Mouse (Mus musculus) liver (tissue): ENCODE measurements around the gene Bcl2l11.
A peak's percentile ranks its signal among the peaks of the same experiment; 100 is the strongest.

ENCODE experiments used
- DNase-seq: peaks from one replicate; pipeline ENCODE4 v3.0.0-alpha.2; 2020; ENCODE audit warnings: mixed read lengths

Gene Bcl2l11

DNA sequence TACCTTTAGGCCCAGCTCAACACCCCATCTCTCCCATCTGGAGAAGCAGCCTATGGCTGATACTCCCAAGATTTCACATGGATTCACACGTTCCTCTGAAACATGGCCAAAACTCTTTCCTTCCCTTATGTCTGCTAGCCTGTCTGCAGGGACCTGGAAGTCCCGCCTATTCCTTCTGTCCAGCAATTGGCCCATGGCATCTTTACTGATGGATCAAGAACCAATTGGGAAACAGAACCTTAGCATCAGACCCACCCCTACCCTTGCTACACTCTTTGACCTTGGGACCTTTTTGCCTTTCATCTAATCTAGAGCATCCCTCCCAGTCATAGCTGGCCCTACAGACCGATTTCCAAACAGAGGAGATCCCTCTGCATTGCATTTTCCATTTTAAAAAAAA is 11.2 kb upstream of the Bcl2l11 start:
- DNase-seq = no peak

DNA sequence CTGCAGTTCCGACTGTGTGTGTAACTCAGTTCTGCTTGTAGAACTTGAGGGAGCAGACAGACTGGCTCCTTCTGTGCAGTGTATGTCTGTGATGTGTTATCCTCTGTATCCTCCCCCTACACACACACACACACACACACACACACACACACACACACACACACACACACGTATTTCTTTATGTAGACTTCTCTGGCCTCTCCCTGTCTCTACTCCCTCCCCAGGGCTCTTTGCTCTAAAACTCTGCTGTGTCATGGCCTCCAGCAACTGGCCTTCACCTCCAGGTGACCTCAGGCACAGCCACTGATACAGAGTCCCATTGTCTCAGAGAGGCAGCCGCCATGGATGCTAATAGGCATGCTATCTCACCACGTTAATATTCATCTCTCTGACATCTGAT is 10.3 kb upstream of the Bcl2l11 start:
- no peak for DNase-seq

DNA sequence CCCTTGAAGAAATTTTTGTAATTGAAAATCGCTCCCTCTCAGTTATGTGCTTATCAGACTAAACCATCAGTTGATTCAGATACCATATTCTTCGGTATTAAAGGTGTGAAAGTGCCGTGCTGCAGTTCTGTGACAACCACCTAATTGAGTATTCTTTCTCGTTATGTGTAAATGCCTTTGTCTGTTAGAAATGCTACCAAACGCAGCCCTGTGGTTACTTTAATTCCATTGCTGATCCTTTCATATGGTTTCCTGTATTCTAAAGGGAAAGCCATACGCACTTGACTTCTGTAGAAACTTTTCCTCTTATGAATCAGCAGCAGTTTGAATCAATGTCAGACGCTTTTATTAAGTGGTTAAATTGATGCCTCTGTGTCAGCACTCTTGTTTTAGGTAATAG is 8.2 kb upstream of the Bcl2l11 start:
- no peak for DNase-seq

DNA sequence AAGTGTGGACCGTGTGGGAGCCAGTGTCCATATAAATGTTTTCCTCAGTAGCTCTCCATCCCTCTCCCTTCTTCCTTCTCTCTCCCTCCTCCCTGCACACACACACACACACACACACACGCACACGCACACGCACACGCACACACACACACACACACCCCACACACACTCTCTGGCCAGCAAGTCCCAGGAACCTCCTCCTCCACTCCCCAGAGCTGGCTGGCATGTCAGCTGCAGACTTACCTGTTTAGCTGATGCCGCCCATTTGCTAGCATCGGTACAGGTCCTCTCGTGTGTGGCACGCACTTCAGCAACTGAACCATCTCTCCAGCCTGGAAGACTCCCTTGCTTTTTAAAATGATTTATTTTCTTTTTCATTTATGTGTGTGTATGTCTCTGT is 6.9 kb upstream of the Bcl2l11 start:
- no peak for DNase-seq

DNA sequence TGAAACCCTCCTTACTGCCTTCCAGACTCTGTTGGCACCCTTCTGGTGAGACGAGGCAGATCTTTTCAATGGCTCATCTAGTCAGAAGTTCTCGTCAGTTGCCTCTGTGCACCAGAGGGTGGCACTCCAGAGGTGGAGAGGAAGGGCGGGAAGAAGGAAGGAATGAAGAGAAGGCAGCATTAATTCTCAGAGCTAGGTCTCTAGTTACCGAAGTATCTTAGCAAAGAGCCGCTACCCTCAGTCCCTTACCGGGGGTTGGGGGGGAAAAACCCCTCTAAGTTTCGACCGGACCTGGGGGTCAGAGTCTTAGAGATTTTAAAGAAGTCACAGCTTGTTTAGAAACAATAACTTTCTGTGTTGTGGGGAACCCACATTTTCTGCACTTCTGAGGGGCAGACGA is 3.3 kb upstream of the Bcl2l11 start:
- DNase-seq = peak; percentile 55

DNA sequence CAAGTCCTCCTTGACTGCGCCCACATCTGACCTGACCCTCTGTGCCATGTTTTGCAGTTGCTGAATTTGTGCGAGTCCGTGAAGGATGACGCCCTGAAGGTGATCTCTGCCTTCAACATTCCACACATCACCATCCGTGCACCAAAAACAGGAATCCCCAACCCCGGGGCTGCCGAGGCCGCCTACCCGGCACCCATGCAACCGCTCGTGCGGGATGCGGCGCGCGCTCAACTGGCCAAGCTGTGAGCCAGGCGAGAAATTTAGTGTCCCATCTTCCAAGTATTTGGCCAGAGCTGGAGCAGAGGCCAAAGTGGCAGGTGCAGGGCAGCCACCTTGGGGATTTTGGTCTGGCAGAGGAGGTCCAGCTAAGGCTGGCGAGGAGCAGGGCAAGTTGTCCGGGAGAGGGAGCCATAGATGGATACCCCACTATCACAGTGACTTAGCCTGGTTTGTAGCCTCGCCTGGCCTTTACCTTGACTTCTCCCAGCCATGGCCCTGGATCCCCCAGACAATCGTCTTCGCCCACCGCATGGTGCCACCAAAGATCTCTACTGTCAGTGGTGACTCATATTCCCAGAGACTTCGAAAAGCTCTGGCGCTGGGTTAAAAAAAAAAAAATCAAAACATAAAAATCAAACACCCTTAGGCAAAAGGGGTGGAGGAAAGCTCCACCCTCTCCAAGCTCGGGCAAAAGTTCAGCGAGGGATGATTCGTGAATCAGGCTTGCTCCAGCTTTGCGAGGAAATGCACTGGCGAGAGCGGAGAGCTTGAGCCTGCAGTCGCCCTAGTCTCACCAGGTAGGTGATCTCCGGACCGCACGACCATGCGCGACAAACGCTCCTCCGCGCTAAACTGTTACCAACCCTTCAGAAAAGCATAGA is 2.7 kb upstream of the Bcl2l11 start:
- DNase-seq = no peak

DNA sequence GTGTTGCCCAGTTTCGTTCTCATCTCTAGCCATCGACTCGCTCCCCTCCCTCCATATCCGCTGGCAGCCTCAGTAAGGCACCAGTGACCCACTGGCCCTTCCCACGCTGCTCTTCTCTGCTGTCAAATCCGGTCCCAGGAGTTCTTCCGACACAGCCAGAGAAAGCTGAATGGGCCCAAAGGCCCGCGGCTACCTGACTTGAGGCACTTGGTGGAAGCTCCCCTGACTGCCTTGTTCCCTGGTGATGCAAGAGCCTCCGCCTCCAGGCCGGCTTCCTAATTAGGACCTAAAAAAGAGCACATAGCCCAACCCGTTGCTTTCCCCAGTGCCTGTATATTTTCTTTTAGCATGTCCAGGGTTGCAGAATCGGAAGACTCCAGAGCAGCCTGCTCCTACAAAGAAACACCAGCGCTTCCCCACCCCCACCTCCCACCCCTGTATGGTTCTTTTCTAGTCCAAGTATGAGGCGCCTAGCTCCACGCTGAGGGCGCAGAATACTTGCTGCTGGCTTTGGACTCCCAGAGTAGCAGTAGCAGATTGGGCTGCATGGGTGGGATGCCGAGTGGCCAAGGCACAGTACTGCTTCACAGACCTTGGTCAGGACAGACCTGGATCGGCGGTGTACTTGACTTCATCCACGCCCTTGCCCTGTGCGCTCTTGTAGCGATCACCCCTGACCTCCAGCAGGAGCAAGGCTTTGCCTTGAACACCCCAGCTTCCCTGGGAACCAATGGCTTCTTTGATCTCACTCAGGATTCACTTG is 1.7 kb upstream of the Bcl2l11 start:
- DNase-seq = no peak

DNA sequence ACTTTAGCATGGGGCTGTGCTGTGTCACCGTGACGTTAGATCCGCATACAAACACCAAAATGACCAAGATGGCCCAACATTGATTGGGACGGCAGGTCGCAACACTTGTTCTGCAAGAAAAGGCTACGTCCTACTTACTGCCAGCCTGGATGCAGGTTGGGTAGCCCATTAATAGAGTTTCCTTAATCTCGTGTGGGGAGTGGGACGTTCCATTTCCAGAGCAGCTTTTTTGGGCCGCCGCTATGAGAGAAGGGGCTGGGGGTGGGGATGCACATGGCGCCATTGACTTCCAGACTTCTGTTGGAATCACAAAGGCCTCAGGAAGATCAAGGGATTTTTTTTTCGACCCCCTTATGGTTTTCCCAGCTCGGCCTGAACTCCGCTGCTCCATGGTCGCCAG is 1.1 kb upstream of the Bcl2l11 start:
- DNase-seq = no peak

DNA sequence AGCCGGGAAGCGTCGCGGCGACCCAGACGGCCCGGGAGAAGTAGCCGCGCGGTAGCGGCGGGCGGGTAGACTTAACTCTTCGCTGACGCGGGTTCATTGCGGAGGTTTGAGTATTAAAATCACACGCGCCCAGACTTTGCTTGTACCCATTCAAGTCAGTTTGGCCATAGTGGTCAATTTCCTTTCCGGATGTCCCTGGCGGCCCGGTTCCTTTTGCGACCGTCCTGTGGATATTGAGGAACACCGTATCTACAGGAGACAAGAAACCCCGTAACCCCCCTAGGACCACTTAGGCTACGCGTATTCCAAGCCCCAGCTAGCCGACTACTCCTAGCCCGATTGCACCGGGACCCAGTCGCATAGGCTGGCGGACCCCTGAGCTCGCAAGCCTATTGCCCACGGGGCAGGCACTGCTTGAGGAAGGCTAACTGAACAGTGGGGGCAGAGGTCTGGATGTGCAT is 783 bp downstream of the Bcl2l11 start:
- DNase-seq = peak; percentile 29

DNA sequence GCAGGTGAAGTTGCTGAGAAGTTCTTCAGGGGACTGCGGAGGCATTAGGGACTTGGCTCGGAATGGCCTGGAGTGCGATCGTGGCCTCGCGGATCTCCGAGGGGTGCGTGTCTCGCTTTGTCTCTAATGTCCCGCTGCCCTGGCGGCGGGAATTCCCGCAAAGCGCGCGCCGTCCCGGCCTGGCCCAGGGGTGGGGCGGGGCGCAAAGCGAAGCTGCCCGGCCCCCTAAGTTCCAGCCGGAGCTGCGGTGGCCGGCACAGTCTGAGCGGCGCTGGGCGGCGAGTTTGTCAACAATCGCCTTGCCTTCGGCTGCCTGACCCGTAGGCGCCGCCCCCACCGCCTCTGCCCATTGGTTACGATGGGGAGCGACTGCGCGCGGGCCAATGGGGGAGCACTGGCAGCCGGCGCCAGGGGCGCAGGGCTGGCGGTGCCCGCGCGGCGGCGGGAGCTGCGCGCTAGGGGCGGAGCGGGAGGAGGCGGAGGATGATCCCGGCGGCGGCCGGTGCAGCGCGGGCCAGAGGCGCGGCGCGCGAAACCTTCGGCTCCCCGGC is 1.4 kb downstream of the Bcl2l11 start:
- DNase-seq = peak; percentile 97

DNA sequence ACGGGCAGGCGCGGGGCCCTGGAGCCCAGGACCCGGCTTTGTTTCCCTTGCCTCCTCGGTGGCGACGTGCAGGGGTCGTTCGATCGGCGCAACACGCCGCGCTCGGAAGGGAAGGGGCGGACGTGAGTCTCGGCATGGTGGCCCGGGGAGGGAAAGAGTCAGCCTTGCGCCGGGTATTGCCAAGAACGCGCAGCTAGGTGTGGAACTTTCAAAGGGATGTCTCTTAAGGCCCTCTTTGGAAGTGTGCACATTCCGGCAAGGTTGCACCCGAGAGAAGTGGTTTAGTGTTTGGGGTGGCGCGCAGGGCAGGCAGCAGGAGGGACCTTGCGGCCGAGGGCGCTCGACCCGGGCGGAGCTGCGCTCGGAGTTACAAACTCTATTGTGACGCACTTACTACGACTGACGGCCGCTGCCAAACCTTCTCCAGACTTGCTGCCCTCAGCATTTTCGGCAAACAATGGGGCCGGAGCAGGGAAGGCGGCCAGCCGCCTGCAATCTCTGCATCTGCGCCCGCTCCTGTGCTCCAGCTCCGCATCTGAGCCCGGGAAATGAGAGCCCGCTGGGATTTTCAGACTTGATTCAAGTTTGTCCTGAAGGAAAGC is 2.0 kb downstream of the Bcl2l11 start:
- DNase-seq = peak; percentile 72

DNA sequence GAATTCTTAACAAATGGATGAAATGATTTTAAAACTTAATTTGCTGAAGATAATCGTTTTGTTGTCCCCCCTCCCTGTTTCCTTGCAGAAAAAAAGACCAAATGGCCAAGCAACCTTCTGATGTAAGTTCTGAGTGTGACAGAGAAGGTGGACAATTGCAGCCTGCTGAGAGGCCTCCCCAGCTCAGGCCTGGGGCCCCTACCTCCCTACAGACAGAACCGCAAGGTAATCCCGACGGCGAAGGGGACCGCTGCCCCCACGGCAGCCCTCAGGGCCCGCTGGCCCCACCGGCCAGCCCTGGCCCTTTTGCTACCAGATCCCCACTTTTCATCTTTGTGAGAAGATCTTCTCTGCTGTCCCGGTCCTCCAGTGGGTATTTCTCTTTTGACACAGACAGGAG is 2.7 kb downstream of the Bcl2l11 start:
- no peak for DNase-seq

DNA sequence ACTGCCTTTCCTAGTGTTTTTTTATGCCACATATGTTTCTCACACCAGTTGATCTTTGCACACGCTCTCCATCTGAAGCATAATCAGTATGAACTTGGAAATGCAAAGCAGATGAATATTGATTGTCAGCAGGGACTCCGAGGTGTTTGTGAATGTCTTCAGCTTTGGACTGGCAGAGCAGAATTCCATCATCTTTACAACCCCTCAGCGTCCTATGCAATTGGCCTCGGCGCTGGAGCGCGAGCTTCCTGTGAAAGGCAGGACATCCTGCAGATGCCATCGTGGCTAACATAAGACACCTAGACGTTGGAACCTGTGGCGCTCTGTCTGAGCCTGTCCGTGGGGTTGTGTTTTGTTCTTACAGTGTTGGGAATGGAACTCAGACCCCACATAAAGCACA is 5.7 kb downstream of the Bcl2l11 start:
- no peak for DNase-seq

DNA sequence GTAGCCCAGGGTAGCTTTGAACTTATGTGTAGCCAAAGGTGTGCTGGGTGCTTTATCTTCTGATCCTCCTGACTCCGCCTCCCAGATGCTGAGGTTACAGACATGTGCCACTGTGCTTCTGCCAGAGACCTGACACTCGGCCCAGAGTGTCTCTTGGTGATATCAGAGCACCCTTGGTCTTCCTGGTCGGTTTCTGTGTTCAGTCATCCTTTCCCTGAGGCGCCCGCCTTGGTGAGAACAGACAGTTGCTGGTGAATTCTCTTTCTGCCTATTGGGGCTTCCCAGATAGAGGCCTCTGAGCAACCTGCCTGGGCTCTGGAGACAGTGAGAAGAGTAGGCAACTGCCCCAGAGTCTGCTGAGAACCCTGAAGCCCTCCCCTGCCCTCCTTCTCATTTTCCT is 6.8 kb downstream of the Bcl2l11 start:
- DNase-seq = no peak

DNA sequence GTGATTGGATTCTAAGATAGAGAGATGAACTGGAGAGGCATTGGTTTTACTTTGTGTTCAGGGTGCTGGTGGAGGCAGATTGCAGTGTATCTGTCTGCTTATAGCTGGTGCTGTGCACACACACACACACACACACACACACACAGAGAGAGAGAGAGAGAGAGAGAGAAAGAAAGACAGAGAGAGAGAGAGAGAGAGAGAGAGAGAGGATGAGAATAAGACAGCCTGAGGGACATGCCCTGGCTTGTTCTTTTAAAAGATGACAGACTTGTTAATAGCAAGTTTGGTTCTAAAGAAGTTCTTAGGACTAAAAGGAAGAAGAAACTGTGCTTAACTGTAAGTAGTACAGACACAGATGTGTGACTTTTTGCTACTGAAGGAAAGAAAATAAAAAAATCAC is 8.0 kb downstream of the Bcl2l11 start:
- no peak for DNase-seq

DNA sequence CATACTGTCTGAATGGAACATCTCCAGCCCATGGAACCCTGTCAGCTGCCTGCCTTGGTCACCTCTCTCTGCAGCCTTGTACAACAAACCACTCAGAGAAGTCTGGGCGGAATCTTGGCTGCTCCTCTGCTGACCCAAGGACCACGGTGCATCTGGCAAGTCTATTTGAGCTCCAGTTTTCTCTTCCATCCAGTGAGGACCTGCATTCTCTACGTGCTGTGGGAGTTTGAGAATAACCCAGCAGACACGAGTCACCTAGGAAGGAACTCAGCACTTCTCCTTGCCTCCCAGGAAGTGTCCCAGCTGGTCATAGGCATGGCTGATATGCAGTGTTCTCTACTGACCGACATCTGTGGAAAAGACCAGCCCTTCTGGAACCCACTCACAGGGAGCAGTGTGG is 8.6 kb downstream of the Bcl2l11 start:
- DNase-seq = no peak

DNA sequence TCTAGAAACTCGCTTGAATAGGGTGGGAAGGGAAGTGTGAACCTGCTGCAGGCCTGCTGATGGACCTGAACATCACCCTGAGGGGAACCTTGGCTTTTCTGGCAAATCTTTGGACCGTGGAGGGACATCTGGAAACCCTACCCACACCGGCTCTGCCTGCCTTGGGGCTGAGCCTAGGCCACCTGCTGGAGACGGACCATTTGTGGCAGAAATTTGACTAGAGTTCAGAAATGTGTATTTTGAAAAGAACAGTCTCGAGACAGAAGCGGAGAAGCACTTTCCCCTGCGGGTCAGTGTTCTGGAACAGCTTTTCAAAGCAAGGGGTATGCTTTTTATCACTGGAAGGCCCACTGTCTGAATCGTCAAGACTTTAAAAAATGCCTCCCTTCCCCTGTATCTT is 9.1 kb downstream of the Bcl2l11 start:
- DNase-seq = no peak

DNA sequence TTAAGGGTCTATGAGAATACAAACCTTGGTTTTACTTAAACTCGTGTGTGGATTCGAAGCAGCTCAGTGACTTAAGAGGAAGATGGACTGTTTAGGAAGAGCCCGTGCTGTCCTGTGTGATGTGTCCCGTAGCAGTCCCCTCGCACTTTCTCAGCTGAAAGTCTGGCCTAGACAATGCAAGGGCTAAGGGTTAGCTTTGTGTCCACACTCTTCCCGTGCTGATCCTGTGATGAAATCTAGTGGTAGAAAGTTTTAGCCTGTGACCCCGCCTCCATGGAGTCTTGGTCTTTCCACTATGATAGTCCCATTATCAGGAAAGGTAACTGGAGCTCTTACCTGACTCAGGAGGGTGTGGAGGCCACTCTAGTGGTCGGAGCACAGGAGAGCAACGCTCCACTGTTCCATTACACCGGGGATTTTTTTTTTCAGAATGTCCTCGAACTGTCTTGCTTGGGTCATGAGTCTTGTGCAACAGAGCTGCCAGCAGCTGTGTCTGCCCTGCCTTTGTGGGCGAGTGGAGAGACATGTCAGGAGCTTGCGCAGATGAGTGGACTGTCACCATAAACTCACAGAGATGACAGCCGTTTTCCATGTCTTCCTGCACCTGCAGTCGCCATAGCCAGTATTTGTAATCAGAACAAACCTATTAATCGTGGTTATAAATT is 11.1 kb downstream of the Bcl2l11 start:
- no peak for DNase-seq

DNA sequence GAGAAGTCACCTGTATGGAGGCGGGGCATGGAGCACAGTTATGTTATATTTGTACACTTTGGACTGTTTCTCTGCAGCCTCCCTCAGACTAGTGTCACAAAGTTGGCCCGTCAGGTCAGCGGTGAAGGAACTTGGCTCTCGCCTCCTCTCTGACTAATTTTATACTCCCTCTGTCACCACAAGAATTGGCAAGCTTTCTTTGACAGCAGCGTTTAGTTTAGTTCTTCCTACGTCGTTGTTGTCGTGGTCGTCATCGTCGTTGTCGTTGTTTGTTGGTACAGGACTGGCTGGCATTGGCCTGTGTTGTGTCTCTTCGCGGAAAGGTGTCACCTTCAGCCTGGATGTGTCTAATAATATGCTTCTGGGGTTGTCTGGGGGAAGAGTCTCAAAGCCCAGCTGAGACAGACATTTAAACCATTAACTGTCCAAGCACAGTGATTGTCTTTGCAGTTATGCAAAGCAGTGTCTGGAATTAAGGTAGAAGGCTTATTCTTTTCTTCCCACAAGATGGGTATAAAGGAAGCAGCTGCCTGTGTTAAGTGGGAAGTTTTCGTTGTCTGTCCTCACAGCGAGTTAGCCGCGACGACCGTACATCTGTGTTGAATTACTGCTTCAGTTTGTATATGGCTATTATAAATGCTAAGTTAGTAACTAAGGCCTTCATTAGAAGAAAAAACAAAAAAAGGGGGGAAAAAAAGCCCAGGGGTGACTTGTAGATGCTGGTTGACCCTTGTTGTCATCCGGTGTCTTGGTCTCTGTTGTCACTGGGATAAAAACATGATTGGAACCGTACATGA is 11.8 kb downstream of the Bcl2l11 start:
- no peak for DNase-seq

DNA sequence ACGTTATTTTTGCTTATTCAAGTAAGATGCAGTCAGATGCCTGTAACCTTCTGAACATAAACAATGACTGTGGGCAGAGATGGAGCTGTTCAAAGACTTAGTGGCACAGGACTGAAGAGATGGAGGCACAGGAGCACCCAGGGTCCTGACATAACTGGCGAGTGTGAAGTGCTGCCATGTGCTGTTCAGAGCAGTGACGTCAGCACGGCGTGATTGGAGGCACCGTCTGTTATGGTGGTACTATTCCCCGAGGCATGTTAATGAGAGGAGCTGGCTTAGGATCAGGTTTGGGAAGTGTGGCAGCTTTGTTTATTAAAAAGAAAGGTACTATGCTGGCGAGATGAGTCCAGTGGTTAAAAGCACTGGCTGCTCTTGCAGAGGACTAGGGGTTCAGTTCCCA is 13.1 kb downstream of the Bcl2l11 start:
- no peak for DNase-seq

DNA sequence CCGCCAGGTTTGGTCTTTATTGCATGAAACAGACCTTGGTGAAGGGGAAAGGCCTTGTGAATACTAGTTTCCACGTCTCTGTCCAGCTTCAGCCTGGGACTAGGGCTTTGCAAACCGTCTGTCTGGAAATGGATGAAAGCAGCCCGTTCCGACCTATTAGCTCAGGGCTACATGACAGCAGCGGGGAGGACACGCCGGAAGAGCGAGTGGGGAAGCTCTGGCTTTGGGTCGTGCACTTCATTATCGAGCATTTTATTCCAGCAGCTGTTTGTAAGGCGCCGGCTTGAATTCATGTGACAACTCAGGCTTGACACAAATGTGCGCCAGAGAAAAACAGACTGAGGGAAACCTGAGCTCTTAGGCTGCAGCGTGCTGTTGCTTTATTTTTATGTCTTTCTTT is 13.9 kb downstream of the Bcl2l11 start:
- DNase-seq = no peak

DNA sequence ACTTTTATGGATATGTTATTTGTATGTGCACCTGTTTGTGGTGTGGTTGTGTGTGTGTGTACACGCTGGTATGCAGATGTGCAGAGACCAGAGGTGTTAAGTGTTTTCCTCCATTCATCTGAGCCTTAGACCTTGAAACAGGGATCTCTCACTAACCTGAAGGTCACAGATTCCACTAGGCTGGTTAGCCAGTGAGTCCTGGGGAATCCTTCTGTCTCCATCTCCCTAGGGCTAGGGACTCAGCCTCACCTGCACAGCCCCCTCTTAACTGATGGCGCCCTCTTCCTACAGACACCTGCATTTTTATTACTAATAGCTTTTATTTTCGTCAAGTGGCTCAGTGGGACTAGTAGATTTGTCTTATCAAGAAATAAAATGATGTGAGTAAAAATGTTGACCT is 14.3 kb downstream of the Bcl2l11 start:
- no peak for DNase-seq
